ENCODE assay signal across 9 mouse cellular contexts in genomic region chr1:136137575-136137974, GRCm38 (mm10). TPM values are rescaled to one million over a fixed set of nuclear protein-coding genes. Genes with fewer than 3 reads are reported as not detected.
DNase-seq lines count a peak whose midpoint lies in the region; ATAC-seq and TF ChIP-seq lines count a peak whose summit lies in the region.
"Had no signal": no experiment of that assay in that cellular context is flagged by ENCODE, and none has a peak within 500 bp of the region (broad histone marks: within the 10 kb centered on the region; RNA-seq: fewer than 3 reads in every experiment).

No protein-coding gene starts in this region.

- peak; percentile 6; the same call in 1 of the 2 replicates for ATAC-seq in lung, embryonic 14.5 days (ENCODE audit: insufficient read depth)
- ATAC-seq in forebrain, embryonic 14.5 days: peak; percentile 4; the same call in 1 of the 2 replicates
- ATAC-seq in stomach, embryonic 14.5 days (ENCODE audit: insufficient number of reproducible peaks, insufficient read depth, low FRiP score, low read depth): no peak

- H3K9ac ChIP-seq in lung, embryonic 14.5 days: no peak overlapping the region
- H3K9ac ChIP-seq in forebrain, embryonic 14.5 days (ENCODE audit: low read length): peak overlapping the region; percentile 46
- H3K9ac ChIP-seq in stomach, embryonic 14.5 days (replicated peaks; ENCODE audit: low read depth, low read length): no peak overlapping the region
- H3K9ac ChIP-seq: liver, embryonic 14.5 days had no signal

- no peaks in the 10 kb centered on the region for H3K36me3 ChIP-seq in lung, embryonic 14.5 days (ENCODE audit: insufficient read depth)
- no peaks in the 10 kb centered on the region for H3K36me3 ChIP-seq in forebrain, embryonic 14.5 days (ENCODE audit: control insufficient read depth, insufficient read depth, low read length)
- H3K36me3 ChIP-seq in stomach, embryonic 14.5 days (ENCODE audit: control insufficient read depth, insufficient read depth, low read length): no peaks in the 10 kb centered on the region

- no peak for TF ChIP-seq POLR2A in lung, adult 2 months (IDR thresholded peaks at IDR 0.05; ENCODE audit: borderline replicate concordance, extremely low read depth, low read depth, low read length)

- TF ChIP-seq CTCF in lung, embryonic 14.5 days (IDR thresholded peaks at IDR 0.05; ENCODE audit: low read depth): no peak
- no peak for TF ChIP-seq CTCF in lung, adult 2 months (IDR thresholded peaks at IDR 0.05; ENCODE audit: insufficient read depth, low read length)

- H3K27me3 ChIP-seq in lung, embryonic 14.5 days (ENCODE audit: insufficient read depth, low read length): no peaks in the 10 kb centered on the region
- H3K27me3 ChIP-seq in forebrain, embryonic 14.5 days (replicated peaks; ENCODE audit: control insufficient read depth, insufficient read depth, low read length): no peaks in the 10 kb centered on the region
- no peaks in the 10 kb centered on the region for H3K27me3 ChIP-seq in stomach, embryonic 14.5 days (ENCODE audit: control insufficient read depth, insufficient read depth, low read length)

- H3K4me2 ChIP-seq in lung, embryonic 14.5 days: peak overlapping the region; percentile 29
- peak overlapping the region; percentile 73 for H3K4me2 ChIP-seq in forebrain, embryonic 14.5 days (ENCODE audit: low read length)
- H3K4me2 ChIP-seq in stomach, embryonic 14.5 days (replicated peaks; ENCODE audit: low read depth, low read length): peak overlapping the region; percentile 27

- no peak overlapping the region for H3K4me3 ChIP-seq in lung, embryonic 14.5 days (ENCODE audit: low read depth, low read length)
- no peak overlapping the region for H3K4me3 ChIP-seq in lung, adult 2 months (replicated peaks; ENCODE audit: extremely low read depth, low read depth, low read length)
- peak overlapping the region; percentile 5; the same call in 1 of the 2 replicates for H3K4me3 ChIP-seq in forebrain, embryonic 14.5 days (ENCODE audit: low read depth, low read length)
- H3K4me3 ChIP-seq in stomach, embryonic 14.5 days (ENCODE audit: low read depth, low read length): no peak overlapping the region

- peak; percentile 93 for DNase-seq in lung, embryonic 14.5 days
- no peak for DNase-seq in lung, adult 2 months
- peak; percentile 78 for DNase-seq in adrenal gland, postnatal 14 days
- peak; percentile 88 for DNase-seq in forebrain, embryonic 14.5 days (ENCODE audit: low spot score)
- peak; percentile 37 for DNase-seq in kidney, adult 9 months
- peak; percentile 70 for DNase-seq in lung, postnatal 14 days
- DNase-seq in urinary bladder, postnatal 10 days (ENCODE audit: low spot score): no peak

- 3% methylated on average over 4 of the region's 4 CpGs for WGBS in lung, embryonic 14.5 days
- 3% methylated on average over 4 of the region's 4 CpGs for WGBS in lung, adult 2 months
- WGBS in forebrain, embryonic 14.5 days: 0% methylated on average over 4 of the region's 4 CpGs
- 3% methylated on average over 4 of the region's 4 CpGs for WGBS in stomach, embryonic 14.5 days

- H3K9me3 ChIP-seq in lung, embryonic 14.5 days (ENCODE audit: low read depth, low read length): no peaks in the 10 kb centered on the region
- no peaks in the 10 kb centered on the region for H3K9me3 ChIP-seq in forebrain, embryonic 14.5 days (replicated peaks; ENCODE audit: control insufficient read depth, low read length)
- no peaks in the 10 kb centered on the region for H3K9me3 ChIP-seq in stomach, embryonic 14.5 days (ENCODE audit: control insufficient read depth, low read depth, low read length)

- peaks cover 69% of the 10 kb centered on the region for H3K4me1 ChIP-seq in lung, embryonic 14.5 days (ENCODE audit: insufficient read depth)
- peaks cover 37% of the 10 kb centered on the region for H3K4me1 ChIP-seq in lung, adult 2 months (ENCODE audit: control insufficient read depth, insufficient read depth, low read length)
- H3K4me1 ChIP-seq in forebrain, embryonic 14.5 days (ENCODE audit: control insufficient read depth, insufficient read depth, low read length): peaks cover 85% of the 10 kb centered on the region
- peaks cover 57% of the 10 kb centered on the region for H3K4me1 ChIP-seq in stomach, embryonic 14.5 days (ENCODE audit: control insufficient read depth, insufficient read depth, low read length)

- H3K27ac ChIP-seq in lung, embryonic 14.5 days (ENCODE audit: low read depth): peak overlapping the region; percentile 85
- H3K27ac ChIP-seq in forebrain, embryonic 14.5 days (ENCODE audit: low read depth, low read length): peak overlapping the region; percentile 69
- peak overlapping the region; percentile 67 for H3K27ac ChIP-seq in stomach, embryonic 14.5 days (ENCODE audit: low read length)
- H3K27ac ChIP-seq: liver, embryonic 14.5 days had no signal

RNA-seq across cellular contexts. Expression of gene Kif21b, which starts 6.4 kb away (rescaled TPM):
- 3.8 and 4.1 TPM in 2 replicates for polyA plus RNA-seq in lung, embryonic 14.5 days (2014; fragmentation: Nextera tagmentation; extraction: Ambion mirVana)
- 12.1 and 14.4 TPM in 2 replicates for polyA plus RNA-seq in lung, adult 2 months (2012; rRNA removed)
- 2.7 and 12.5 TPM in 2 replicates for total RNA-seq in adrenal gland, postnatal 14 days (2021)
- 52.4 and 61.5 TPM in 2 replicates for polyA plus RNA-seq in forebrain, embryonic 14.5 days (2014; fragmentation: Nextera tagmentation; extraction: Ambion mirVana)
- 3.2 and 4.4 TPM in 2 replicates for polyA plus RNA-seq in stomach, embryonic 14.5 days (2014; fragmentation: Nextera tagmentation; extraction: Ambion mirVana)

Comparison
In these comparisons a context has a peak if more than half of its experiments do, and no peak if none do; other contexts are left out.
1. DNase-seq: peak in lung, embryonic 14.5 days (single experiment), adrenal gland, postnatal 14 days (single experiment), forebrain, embryonic 14.5 days (single experiment), kidney, adult 9 months (single experiment) and lung, postnatal 14 days (single experiment); none in lung, adult 2 months (single experiment) and urinary bladder, postnatal 10 days (single experiment).
2. Peak in every context shown above with its lines, with median percentiles within 50 percentile points of each other: H3K27ac ChIP-seq and H3K4me2 ChIP-seq.